ENCODE assay signal across 7 mouse cellular contexts in genomic region chr9:110476124-110477091, GRCm38 (mm10). TPM values are rescaled to one million over a fixed set of nuclear protein-coding genes. Genes with fewer than 3 reads are reported as not detected.
A peak's percentile ranks its signal among the peaks of the same experiment; 100 is the strongest.
DNase-seq lines count a peak whose midpoint lies in the region; ATAC-seq and TF ChIP-seq lines count a peak whose summit lies in the region.

Klhl18 (minus strand) TSS chr9:110476694.
Kif9 (plus strand) TSS chr9:110476958.

- peak within 1 kb of the TSS; percentile 78 for H3K9ac ChIP-seq in intestine, postnatal 0 days (ENCODE audit: low read depth, low read length)
- H3K9ac ChIP-seq in midbrain, embryonic 12.5 days (replicated peaks) = peak within 1 kb of the TSS; percentile 66

- H3K4me1 ChIP-seq in embryonic facial prominence, embryonic 10.5 days = peaks cover 19% of the 10 kb centered on the region
- peaks cover 4% of the 10 kb centered on the region; the same call in 1 of the 2 replicates for H3K4me1 ChIP-seq in intestine, postnatal 0 days (replicated peaks; ENCODE audit: control insufficient read depth, insufficient read depth, low read length)
- H3K4me1 ChIP-seq in midbrain, embryonic 12.5 days = peaks cover 12% of the 10 kb centered on the region
- peaks cover 6% of the 10 kb centered on the region for H3K4me1 ChIP-seq in small intestine, adult 2 months (ENCODE audit: control insufficient read depth, insufficient read depth, insufficient read length, low read length)

- peak; percentile 98 for ATAC-seq in intestine, postnatal 0 days
- peak; percentile 99 for ATAC-seq in midbrain, embryonic 12.5 days (ENCODE audit: low FRiP score, low read depth)

- intact Hi-C loops in left cerebral cortex, postnatal 4 days (cut with DNase I) = loop anchor here (10.0 kb wide), 1 partner anchor 58 kb away; the partner anchor contains the start of gene Setd2

- peak; percentile 15; the same call in 1 of the 2 replicates for TF ChIP-seq CTCF in intestine, postnatal 0 days (IDR thresholded peaks at IDR 0.05; ENCODE audit: low read depth)
- no peak; the same call in 1 of the 2 replicates for TF ChIP-seq CTCF in small intestine, adult 2 months (IDR thresholded peaks at IDR 0.05; ENCODE audit: extremely low read depth, insufficient read length, insufficient replicate concordance, low read depth, low read length)

- no peaks in the 10 kb centered on the region for H3K9me3 ChIP-seq in embryonic facial prominence, embryonic 10.5 days
- H3K9me3 ChIP-seq in intestine, postnatal 0 days (ENCODE audit: control insufficient read depth) = no peaks in the 10 kb centered on the region
- H3K9me3 ChIP-seq in midbrain, embryonic 12.5 days = no peaks in the 10 kb centered on the region

- WGBS in embryonic facial prominence, embryonic 10.5 days = under 1% methylated on average over 53 of the region's 53 CpGs
- under 1% methylated on average over 53 of the region's 53 CpGs for WGBS in intestine, postnatal 0 days
- under 1% methylated on average over 53 of the region's 53 CpGs for WGBS in midbrain, embryonic 12.5 days
- WGBS in small intestine, adult 2 months = under 1% methylated on average over 53 of the region's 53 CpGs

- H3K4me2 ChIP-seq in intestine, postnatal 0 days (replicated peaks; ENCODE audit: low read depth) = peak within 1 kb of the TSS; percentile 86
- peak within 1 kb of the TSS; percentile 81 for H3K4me2 ChIP-seq in midbrain, embryonic 12.5 days (replicated peaks)

- 0 out of 2 replicates have a peak, but pooled peaks cover 7% of the 10 kb centered on the region for H3K36me3 ChIP-seq in embryonic facial prominence, embryonic 10.5 days (replicated peaks)
- H3K36me3 ChIP-seq in intestine, postnatal 0 days (ENCODE audit: control insufficient read depth, insufficient read depth) = no peaks in the 10 kb centered on the region
- H3K36me3 ChIP-seq in midbrain, embryonic 12.5 days = peaks cover 3% of the 10 kb centered on the region; the same call in 1 of the 2 replicates
- H3K36me3 ChIP-seq in small intestine, adult 2 months (ENCODE audit: control insufficient read depth, insufficient read depth, low read length) = 0 out of 2 replicates have a peak, but pooled peaks cover 2% of the 10 kb centered on the region

- peak; percentile 85 for TF ChIP-seq POLR2A in small intestine, adult 2 months (IDR thresholded peaks at IDR 0.05; ENCODE audit: low read depth, low read length)

- peak; percentile 98 for DNase-seq in adrenal gland, postnatal 10 days
- DNase-seq in embryonic facial prominence, embryonic 10.5 days (ENCODE audit: low spot score) = peak; percentile 97
- DNase-seq in gonadal fat pad, adult 2 months (ENCODE audit: low read depth) = peak; percentile 73
- peak; percentile 97 for DNase-seq in left cerebral cortex, postnatal 4 days

- H3K27me3 ChIP-seq in embryonic facial prominence, embryonic 10.5 days (replicated peaks; ENCODE audit: low read depth, poor library complexity, severe bottlenecking) = peaks cover 14% of the 10 kb centered on the region
- H3K27me3 ChIP-seq in intestine, postnatal 0 days (replicated peaks; ENCODE audit: control insufficient read depth, insufficient read depth, low read length) = no peaks in the 10 kb centered on the region
- peaks cover 17% of the 10 kb centered on the region for H3K27me3 ChIP-seq in midbrain, embryonic 12.5 days
- H3K27me3 ChIP-seq in small intestine, adult 2 months (ENCODE audit: control insufficient read depth, insufficient read depth, low read length) = no peaks in the 10 kb centered on the region

- H3K4me3 ChIP-seq in embryonic facial prominence, embryonic 10.5 days = peak within 1 kb of the TSS; percentile 86
- H3K4me3 ChIP-seq in intestine, postnatal 0 days (ENCODE audit: low read depth, low read length) = peak within 1 kb of the TSS; percentile 78
- peak within 1 kb of the TSS; percentile 70 for H3K4me3 ChIP-seq in midbrain, embryonic 12.5 days
- H3K4me3 ChIP-seq in small intestine, adult 2 months (ENCODE audit: low read depth, low read length) = peak within 1 kb of the TSS; percentile 82

- H3K27ac ChIP-seq in embryonic facial prominence, embryonic 10.5 days (replicated peaks) = peak within 1 kb of the TSS; percentile 89
- peak within 1 kb of the TSS; percentile 65 for H3K27ac ChIP-seq in intestine, postnatal 0 days (ENCODE audit: low read depth, low read length)
- H3K27ac ChIP-seq in midbrain, embryonic 12.5 days (replicated peaks) = peak within 1 kb of the TSS; percentile 81
- H3K27ac ChIP-seq in small intestine, adult 2 months (ENCODE audit: insufficient read depth, low read depth, low read length) = peak within 1 kb of the TSS; percentile 86

RNA-seq across cellular contexts. Expression of gene Klhl18, which starts in this region (rescaled TPM):
- total RNA-seq in adrenal gland, postnatal 10 days (2021) = 10 to 100 TPM; 12.3 to 13.8 TPM
- 10.6 and 10.7 TPM in 2 replicates for polyA plus RNA-seq in embryonic facial prominence, embryonic 10.5 days (2016; fragmentation: Nextera tagmentation; extraction: Ambion mirVana)
- polyA plus RNA-seq in gonadal fat pad, adult 2 months (2012; rRNA removed) = 13.4 and 14.7 TPM in 2 replicates
- polyA plus RNA-seq in intestine, postnatal 0 days (2015; fragmentation: Nextera tagmentation; extraction: Ambion mirVana) = 5.2 and 5.5 TPM in 2 replicates
- total RNA-seq in left cerebral cortex, postnatal 4 days (2021) = 10 to 100 TPM; 48.9 to 52.4 TPM
- polyA plus RNA-seq in midbrain, embryonic 12.5 days (2016; fragmentation: Nextera tagmentation; extraction: Ambion mirVana) = 11.9 and 12.2 TPM in 2 replicates
- polyA plus RNA-seq in small intestine, adult 2 months (2012; rRNA removed) = 7.6 and 13.7 TPM in 2 replicates

RNA-seq across cellular contexts. Expression of gene Kif9, which starts in this region (rescaled TPM):
- total RNA-seq in adrenal gland, postnatal 10 days (2021) = under 1 TPM; 0.45 to 0.79 TPM
- 1.1 and 1.3 TPM in 2 replicates for polyA plus RNA-seq in embryonic facial prominence, embryonic 10.5 days (2016; fragmentation: Nextera tagmentation; extraction: Ambion mirVana)
- polyA plus RNA-seq in gonadal fat pad, adult 2 months (2012; rRNA removed) = 2.0 and 2.9 TPM in 2 replicates
- polyA plus RNA-seq in intestine, postnatal 0 days (2015; fragmentation: Nextera tagmentation; extraction: Ambion mirVana) = 0.17 and 0.43 TPM in 2 replicates
- total RNA-seq in left cerebral cortex, postnatal 4 days (2021) = 1 to 10 TPM; 3.3 to 3.6 TPM
- 1.4 and 1.7 TPM in 2 replicates for polyA plus RNA-seq in midbrain, embryonic 12.5 days (2016; fragmentation: Nextera tagmentation; extraction: Ambion mirVana)
- polyA plus RNA-seq in small intestine, adult 2 months (2012; rRNA removed) = 0.27 and 0.34 TPM in 2 replicates

Comparison
In these comparisons a context has a peak if more than half of its experiments do, and no peak if none do; other contexts are left out.
1. Peak in every context shown above with its lines: DNase-seq, ATAC-seq, H3K4me3 ChIP-seq and H3K27ac ChIP-seq.